Mouse (Mus musculus) MEL (cell line): ENCODE results near the gene Grip1.

Experiments
- CTCF ChIP-seq, 3 experiments: IDR thresholded peaks in 2 of 3; conservative IDR thresholded peaks in 1 of 3; 2 replicates each; pipeline ENCODE4 v1.5.1; 2011 to 2012; ENCODE audit warnings: low read length in 3 of 3, low read depth in 2 of 3, mild to moderate bottlenecking in 2 of 3, improper control_type of control experiment in 1 of 3, inconsistent platforms in 1 of 3, mixed read lengths in 1 of 3, moderate library complexity in 1 of 3; ENCODE audit not compliant: control insufficient read depth in 1 of 3, insufficient read depth in 1 of 3, poor library complexity in 1 of 3, severe bottlenecking in 1 of 3
- ELF1 ChIP-seq: IDR thresholded peaks from 2 replicates; pipeline ENCODE4 v1.6.1; 2014; ENCODE audit warnings: low read depth, mild to moderate bottlenecking, inconsistent platforms, low read length, improper control_type of control experiment, moderate library complexity
- EP300 ChIP-seq, 2 experiments: IDR thresholded peaks; 2 replicates each; pipeline ENCODE4 v1.6.1; 2011; ENCODE audit warnings: improper control_type of control experiment in 2 of 2, low read length in 2 of 2, low read depth in 1 of 2, mild to moderate bottlenecking in 1 of 2
- GATA1 ChIP-seq: IDR thresholded peaks from 2 replicates; pipeline ENCODE4 v1.6.1; 2011; ENCODE audit warnings: low read depth, low read length, improper control_type of control experiment
- MAFK ChIP-seq: IDR thresholded peaks from 2 replicates; pipeline ENCODE4 v1.6.1; 2011; ENCODE audit warnings: low read depth, mild to moderate bottlenecking, low read length, improper control_type of control experiment, borderline replicate concordance
- MAX ChIP-seq: IDR thresholded peaks from 2 replicates; pipeline ENCODE4 v1.6.1; 2011; ENCODE audit warnings: low read length, improper control_type of control experiment
- NRF1 ChIP-seq: IDR thresholded peaks from 2 replicates; pipeline ENCODE4 v1.6.1; 2014; ENCODE audit warnings: low read depth, mild to moderate bottlenecking, inconsistent platforms, low read length, improper control_type of control experiment, moderate library complexity; ENCODE audit not compliant: poor library complexity, insufficient read depth, severe bottlenecking
- POLR2AphosphoS5 ChIP-seq: IDR thresholded peaks from 2 replicates; pipeline ENCODE4 v1.6.1; 2012; ENCODE audit warnings: low read depth, borderline replicate concordance, mild to moderate bottlenecking, inconsistent platforms, low read length, moderate library complexity, mixed read lengths
- RAD21 ChIP-seq: IDR thresholded peaks from 2 replicates; pipeline ENCODE4 v1.6.1; 2011; ENCODE audit warnings: mild to moderate bottlenecking, low read depth, low read length, improper control_type of control experiment
- TCF12 ChIP-seq: IDR thresholded peaks from 2 replicates; pipeline ENCODE4 v1.6.1; 2014; ENCODE audit warnings: low read depth, mild to moderate bottlenecking, inconsistent platforms, low read length, improper control_type of control experiment, moderate library complexity

GRCm38 (mm10) chr10:119705348-119705747, 251.7 kb downstream of the Grip1 start:
- TF ChIP-seq TCF12 (no peak), POLR2AphosphoS5 (no peak), CTCF (IDR thresholded peaks at IDR 0.05 in 2 of 3, conservative IDR thresholded peaks at IDR 0.05 in 1 of 3; ENCODE audit: control insufficient read depth in 1 of 3, insufficient read depth in 1 of 3, low read depth in 2 of 3, low read length in 3 of 3, poor library complexity in 1 of 3, severe bottlenecking in 1 of 3) (no peak), GATA1 (no peak), EP300 (IDR thresholded peaks at IDR 0.05; ENCODE audit: low read depth in 1 of 2, low read length in 2 of 2) (no peak), NRF1 (no peak), ELF1 (no peak), MAX (no peak), MAFK (no peak), RAD21 (no peak)
